Mouse (Mus musculus): ENCODE results near the gene H2-Eb1. TPM values are rescaled to one million over a fixed set of nuclear protein-coding genes. Genes with fewer than 3 reads are reported as not detected.

H2-Eb1 gene
- 4.8 and 6.7 TPM in 2 replicates for polyA plus RNA-seq (2015; fragmentation: Nextera tagmentation; extraction: Ambion mirVana)

GRCm38 (mm10) chr17:34305380-34306030 is at the start of gene H2-Eb1:
Gene H2-Eb1, plus strand, starts transcription at chr17:34305867.

GRCm38 (mm10) chr17:34257594-34258375 is 47.9 kb upstream of the H2-Eb1 start, which contains the start of gene H2-Ab1:
Gene H2-Ab1, plus strand, starts transcription at chr17:34257689.

GRCm38 (mm10) chr17:34287648-34288047 is 18.0 kb upstream of the H2-Eb1 start, which contains the start of gene H2-Aa:
Gene H2-Aa, minus strand, starts transcription at chr17:34287823.

GRCm38 (mm10) chr17:34325436-34325835 is 19.8 kb downstream of the H2-Eb1 start, which contains the start of gene H2-Eb2:
Gene H2-Eb2, plus strand, starts transcription at chr17:34325665.

GRCm38 (mm10) chr17:34354539-34354938 is 48.9 kb downstream of the H2-Eb1 start, which contains the start of gene Btnl2:
Gene Btnl2, plus strand, starts transcription at chr17:34354822.

Other genes starting within 250 kb of the H2-Eb1 start
- 0.25 TPM in 1 of 2 replicates, not detected in the other for gene H2-Oa, start 213.5 kb upstream of the H2-Eb1 start, polyA plus RNA-seq (2015; fragmentation: Nextera tagmentation; extraction: Ambion mirVana)
- gene H2-DMa, start 186.3 kb upstream of the H2-Eb1 start, polyA plus RNA-seq (2015; fragmentation: Nextera tagmentation; extraction: Ambion mirVana), result 10.2 and 13.7 TPM in 2 replicates
- 69.4 and 71.0 TPM in 2 replicates for gene Brd2, start 183.2 kb upstream of the H2-Eb1 start, polyA plus RNA-seq (2015; fragmentation: Nextera tagmentation; extraction: Ambion mirVana)
- gene H2-DMb2, start 162.6 kb upstream of the H2-Eb1 start, polyA plus RNA-seq (2015; fragmentation: Nextera tagmentation; extraction: Ambion mirVana), result 0.44 and 0.97 TPM in 2 replicates
- gene H2-DMb1, start 152.8 kb upstream of the H2-Eb1 start, polyA plus RNA-seq (2015; fragmentation: Nextera tagmentation; extraction: Ambion mirVana), result 1.9 and 2.3 TPM in 2 replicates
- 8.0 and 13.6 TPM in 2 replicates for gene Tap1, start 118.3 kb upstream of the H2-Eb1 start, polyA plus RNA-seq (2015; fragmentation: Nextera tagmentation; extraction: Ambion mirVana)
- gene Psmb9, start 118.1 kb upstream of the H2-Eb1 start, polyA plus RNA-seq (2015; fragmentation: Nextera tagmentation; extraction: Ambion mirVana), result 16.0 and 17.9 TPM in 2 replicates
- gene Psmb8, start 108.1 kb upstream of the H2-Eb1 start, polyA plus RNA-seq (2015; fragmentation: Nextera tagmentation; extraction: Ambion mirVana), result 43.3 and 45.2 TPM in 2 replicates
- gene Tap2, start 102.3 kb upstream of the H2-Eb1 start, polyA plus RNA-seq (2015; fragmentation: Nextera tagmentation; extraction: Ambion mirVana), result 10.7 and 23.8 TPM in 2 replicates
- 0.16 and 0.21 TPM in 2 replicates for gene H2-Ob, start 67.0 kb upstream of the H2-Eb1 start, polyA plus RNA-seq (2015; fragmentation: Nextera tagmentation; extraction: Ambion mirVana)
- gene H2-Ab1, start 48.2 kb upstream of the H2-Eb1 start, polyA plus RNA-seq (2015; fragmentation: Nextera tagmentation; extraction: Ambion mirVana), result 8.1 and 12.1 TPM in 2 replicates
- gene H2-Aa, start 18.0 kb upstream of the H2-Eb1 start, polyA plus RNA-seq (2015; fragmentation: Nextera tagmentation; extraction: Ambion mirVana), result 5.4 and 5.7 TPM in 2 replicates
- not detected in 2 replicates for gene H2-Eb2, start 19.8 kb downstream of the H2-Eb1 start, polyA plus RNA-seq (2015; fragmentation: Nextera tagmentation; extraction: Ambion mirVana)
- gene Btnl2, start 49.0 kb downstream of the H2-Eb1 start, polyA plus RNA-seq (2015; fragmentation: Nextera tagmentation; extraction: Ambion mirVana), result 0.12 and 0.22 TPM in 2 replicates
- gene Btnl1, start 71.3 kb downstream of the H2-Eb1 start, polyA plus RNA-seq (2015; fragmentation: Nextera tagmentation; extraction: Ambion mirVana), result not detected in 2 replicates
- gene BC051142, start 93.0 kb downstream of the H2-Eb1 start, polyA plus RNA-seq (2015; fragmentation: Nextera tagmentation; extraction: Ambion mirVana), result 1.4 and 2.6 TPM in 2 replicates
- not detected in 2 replicates for gene Btnl4, start 171.5 kb downstream of the H2-Eb1 start, polyA plus RNA-seq (2015; fragmentation: Nextera tagmentation; extraction: Ambion mirVana)
- gene Btnl6, start 211.5 kb downstream of the H2-Eb1 start, polyA plus RNA-seq (2015; fragmentation: Nextera tagmentation; extraction: Ambion mirVana), result not detected in 2 replicates